Mouse (Mus musculus): ENCODE measurements around the gene Larp1b.
A peak's percentile ranks its signal among the peaks of the same experiment; 100 is the strongest.

Larp1b gene

DNA sequence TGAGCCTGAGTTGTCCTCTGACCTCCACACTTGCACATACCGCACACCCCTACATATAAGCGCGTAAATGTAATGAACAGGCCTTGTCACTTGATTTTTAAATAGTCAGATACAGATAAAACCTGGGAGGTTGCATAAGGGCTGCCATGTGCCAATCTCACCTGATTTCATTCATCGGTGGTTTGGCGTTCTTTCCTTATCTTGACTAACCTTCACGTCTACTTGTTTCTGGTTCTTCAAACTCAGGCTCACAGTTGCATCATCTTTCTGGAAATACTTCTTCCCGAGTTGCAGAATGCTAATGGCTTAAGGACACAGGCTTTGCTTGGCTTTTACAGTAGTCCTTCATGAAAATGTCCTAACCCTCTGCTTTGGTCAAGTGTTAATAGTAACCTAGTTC lies 71.1 kb downstream of the Larp1b start:
- DNase-seq (ENCODE audit: low read depth, low spot score): no peak

DNA sequence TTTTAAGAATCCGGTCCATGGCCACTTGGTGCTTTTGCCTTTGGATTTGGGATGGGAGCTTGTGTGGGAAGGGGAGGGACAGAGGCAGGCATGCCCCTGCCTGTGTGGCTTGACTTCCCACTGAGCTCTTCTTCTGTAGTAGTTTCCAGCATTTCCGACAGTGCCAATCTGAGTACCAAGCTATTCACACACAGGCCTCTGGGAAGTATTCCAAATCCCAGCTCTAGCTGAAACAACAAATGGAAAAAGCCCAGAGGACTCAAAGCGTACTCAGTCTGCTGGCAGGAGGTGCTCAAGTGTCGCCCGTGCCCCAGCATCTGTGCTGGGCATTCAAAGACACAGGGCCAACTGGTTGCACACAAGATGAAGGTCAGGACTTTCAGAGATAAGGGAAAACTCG lies 72.4 kb downstream of the Larp1b start:
- no peak for DNase-seq (ENCODE audit: low read depth, low spot score)

DNA sequence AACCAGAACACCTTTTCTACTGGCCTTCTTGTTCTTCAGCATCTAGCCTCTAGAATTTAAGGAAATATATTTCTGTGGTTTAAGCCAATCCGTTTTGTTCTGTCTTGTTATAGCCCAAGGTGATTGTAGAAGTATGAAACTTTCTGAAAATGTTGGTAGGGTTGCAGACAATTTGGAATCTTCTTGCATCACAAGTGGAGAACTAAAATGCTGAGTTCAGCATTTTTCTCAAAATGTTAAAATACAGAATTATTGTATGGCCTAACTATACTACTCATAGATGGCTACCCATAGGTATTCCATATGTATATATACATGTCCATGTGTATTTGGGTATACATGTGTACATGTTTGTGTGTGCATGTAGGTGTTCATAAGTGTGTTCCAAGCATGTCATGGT lies 81.1 kb downstream of the Larp1b start:
- no peak for DNase-seq (ENCODE audit: low read depth, low spot score)

DNA sequence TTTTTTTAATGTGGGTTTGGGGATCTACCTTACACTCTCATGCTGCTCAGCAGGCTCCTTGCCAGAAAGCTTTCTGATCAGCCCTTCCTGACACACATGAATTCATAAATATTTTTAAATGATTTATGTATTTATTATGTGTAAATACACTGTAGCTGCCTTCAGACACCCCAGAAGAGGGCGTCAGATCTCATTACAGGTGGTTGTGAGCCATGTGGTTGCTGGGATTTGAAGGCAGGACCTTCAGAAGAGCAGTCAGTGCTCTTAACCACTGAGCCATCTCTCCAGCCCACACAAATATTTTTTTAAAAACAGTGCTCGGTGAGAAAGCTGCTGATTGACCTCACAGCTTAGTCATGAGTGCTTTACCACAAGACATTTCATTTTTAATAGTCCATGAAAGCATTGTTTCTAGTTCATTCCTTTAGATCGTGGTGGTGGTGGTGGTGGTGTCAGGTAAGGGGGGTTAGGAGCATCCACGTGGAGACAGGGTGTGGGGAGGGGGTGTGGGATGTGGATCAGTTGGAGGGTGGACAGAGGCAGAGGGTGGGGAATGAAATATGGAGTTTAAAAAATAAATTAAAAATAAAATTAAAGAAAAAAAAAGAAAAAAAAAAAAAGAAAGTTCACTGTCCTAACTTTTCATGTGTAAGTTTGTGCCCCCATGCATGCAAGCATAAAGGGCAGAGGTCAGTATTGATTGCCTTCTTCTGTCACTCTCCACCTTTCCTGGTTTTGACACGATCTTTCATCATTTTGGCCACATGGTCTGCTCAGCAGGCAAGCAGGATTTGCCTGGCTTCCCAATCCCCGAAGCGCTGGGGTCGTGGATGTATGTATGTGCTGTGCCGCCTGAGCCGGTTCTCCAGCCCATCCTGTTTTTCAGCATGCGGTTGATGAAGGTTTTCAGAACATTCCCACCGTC lies 81.9 kb downstream of the Larp1b start:
- DNase-seq (ENCODE audit: low read depth, low spot score): no peak

DNA sequence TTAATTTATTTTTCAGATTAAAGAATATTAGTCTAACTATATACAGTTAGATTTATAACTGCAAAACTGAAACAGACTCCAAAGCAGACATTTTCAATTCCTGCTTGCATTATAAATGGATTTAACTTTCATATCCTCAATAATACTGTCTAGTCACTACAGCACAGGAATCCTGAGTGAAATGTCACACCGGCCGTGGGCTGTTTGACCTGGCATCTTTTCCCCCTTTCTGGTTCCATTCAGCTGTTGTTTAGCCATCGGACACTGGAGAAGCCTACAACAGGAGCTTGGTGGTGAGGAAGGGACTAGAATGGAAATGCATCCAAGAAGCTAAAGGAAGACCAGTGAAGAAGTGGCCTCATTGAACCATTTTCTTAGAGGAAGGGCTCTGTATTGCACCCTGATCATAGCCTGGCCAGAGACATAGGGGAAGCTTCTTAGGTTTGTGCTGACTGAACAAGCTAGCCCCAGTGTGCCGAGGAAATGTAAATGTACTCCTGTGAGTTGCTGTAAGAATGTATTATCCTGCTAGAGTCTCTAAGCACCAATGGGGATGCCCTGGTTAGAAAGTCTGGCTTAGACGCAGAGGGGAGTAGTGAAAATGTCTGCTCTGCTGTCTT lies 88.8 kb downstream of the Larp1b start:
- no peak for DNase-seq (ENCODE audit: low read depth, low spot score)

DNA sequence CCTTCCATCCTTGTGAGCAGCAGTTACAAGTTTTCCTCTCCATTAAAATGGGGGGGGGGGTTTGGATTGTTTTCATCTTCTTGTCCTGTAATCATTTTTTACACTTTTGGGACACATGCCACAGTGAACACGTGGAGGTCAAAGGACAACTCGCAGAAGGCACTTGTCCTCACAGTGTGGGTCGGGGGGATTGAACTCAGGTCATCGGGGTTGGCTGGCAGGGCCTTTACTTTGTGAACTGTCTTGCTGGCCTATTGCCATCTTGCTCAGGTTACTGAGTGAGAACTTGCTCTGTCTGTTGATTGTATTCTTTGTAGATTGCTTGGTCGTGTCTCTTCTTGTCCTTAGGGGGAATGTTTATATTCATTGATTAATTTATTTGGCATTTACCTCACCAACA lies 91.6 kb downstream of the Larp1b start:
- DNase-seq (ENCODE audit: low read depth, low spot score): no peak

DNA sequence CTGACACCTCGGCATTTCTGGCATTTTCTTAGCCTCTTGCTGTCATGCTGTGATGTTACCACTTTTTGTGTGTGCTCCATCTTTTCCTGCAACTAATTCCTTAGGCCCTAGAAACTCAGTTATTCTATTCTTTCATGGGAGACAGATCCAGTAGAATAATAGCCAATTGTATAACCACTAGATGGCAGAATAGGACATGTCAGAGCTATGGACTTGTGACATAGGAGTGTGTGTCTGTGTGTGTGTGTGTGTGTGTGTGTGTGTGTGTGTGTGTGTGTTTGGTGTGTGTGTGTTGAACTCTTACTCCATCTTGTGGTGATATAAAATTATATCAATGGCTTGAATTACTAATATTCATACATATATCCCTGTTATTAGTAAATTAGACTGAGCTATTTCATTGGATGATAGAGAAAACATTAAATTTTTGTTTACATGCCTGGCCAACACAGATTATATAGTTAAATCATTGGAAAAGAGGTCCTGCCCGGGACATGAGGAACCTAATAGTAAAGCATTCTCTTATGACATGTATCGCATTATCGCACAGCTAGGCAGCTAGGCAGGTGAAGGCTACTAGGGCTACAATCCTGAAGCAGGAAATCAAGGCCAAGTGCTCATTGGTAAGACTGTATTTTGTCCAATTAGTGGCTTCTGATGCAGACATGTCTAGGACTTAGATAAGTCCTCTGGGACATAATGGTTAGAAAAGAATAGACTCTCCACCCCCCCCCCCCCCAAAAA lies 92.7 kb downstream of the Larp1b start:
- DNase-seq (ENCODE audit: low read depth, low spot score): peak; percentile 26

DNA sequence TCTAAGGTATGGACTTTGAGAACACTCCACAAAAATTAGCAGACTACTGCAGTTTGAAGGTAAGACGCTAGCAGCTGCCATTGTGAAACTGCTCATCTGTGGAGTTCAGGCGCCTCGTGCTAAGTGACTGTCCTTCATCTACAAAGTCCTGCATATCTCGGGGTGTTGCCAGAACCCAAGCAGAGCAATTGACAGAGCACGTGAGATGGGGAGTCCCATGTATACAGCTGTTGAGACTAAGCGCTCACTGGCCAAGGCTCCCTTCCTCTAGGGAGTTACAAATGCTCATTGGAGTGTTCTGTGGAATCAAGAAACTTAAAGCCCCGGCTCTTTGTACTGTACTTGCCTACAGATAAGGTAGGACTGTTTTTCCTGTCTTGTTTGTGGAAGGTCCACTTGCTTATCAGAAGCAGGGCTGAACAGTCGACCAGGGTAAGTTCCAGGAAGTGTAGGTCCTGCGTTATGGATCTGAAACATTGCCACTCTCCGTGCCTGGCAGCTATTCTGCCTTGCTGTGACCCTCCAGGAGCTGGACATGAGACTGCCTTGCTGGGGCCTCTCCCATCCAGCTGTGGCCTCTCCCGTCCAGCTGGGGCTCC lies 94.2 kb downstream of the Larp1b start:
- DNase-seq (ENCODE audit: low read depth, low spot score): no peak

DNA sequence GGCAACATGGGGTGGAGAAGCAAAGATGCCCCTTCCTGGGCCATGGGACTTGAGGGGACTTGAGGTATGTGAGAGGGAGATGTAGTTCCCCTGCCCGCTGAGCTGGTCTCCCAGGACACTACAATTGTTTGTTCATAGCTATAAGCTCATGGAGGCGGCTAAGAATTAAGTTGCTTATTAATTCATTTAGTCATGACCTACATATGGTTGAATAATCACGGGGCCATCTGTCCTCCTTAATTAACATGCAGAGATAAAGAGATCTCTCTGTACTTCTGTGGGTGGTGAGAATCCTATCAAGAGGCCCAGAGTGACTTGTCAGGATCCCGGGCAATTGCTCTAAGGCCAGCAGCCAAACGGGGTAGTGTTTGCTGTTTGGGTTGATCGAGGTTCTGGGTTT lies 98.2 kb downstream of the Larp1b start:
- no peak for DNase-seq (ENCODE audit: low read depth, low spot score)

DNA sequence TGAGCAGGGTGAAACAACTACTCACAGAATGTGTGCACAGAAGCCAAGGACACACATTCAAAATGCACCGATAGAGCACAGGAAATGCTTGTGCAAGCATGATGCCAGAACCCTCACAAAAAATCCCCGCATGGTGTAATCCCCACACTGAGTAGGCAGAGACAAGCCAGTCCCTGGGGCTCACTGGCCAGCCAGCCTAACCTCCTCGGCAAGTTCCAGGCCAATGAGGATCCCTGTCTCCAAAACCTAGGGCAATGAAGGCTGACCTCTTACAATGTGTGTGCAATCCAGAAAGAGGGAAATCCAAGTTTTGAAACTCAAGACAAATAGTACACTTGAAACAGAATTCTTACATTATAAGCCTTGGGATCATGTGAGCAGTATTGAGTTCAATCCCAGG lies 103.7 kb downstream of the Larp1b start:
- no peak for DNase-seq (ENCODE audit: low read depth, low spot score)

DNA sequence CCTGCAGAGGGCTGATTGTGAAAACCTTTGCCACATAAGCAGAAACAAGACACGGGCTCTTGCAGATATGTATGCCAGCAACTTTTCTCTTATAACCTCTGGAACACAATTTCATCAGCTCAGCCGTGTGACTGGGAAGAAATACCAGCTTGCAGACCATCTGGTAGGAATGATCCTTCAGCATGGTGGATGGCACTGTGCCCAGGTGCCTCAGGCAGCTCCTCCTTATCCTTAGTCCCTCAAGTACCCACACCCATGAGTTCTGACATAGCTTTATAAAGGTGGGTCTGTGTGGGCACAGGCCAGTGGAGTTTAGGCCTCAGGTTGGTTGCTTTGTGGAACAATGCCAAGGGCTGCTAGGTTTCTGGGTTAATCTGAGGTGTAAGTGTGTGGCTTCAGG lies 108.8 kb downstream of the Larp1b start:
- no peak for DNase-seq (ENCODE audit: low read depth, low spot score)

DNA sequence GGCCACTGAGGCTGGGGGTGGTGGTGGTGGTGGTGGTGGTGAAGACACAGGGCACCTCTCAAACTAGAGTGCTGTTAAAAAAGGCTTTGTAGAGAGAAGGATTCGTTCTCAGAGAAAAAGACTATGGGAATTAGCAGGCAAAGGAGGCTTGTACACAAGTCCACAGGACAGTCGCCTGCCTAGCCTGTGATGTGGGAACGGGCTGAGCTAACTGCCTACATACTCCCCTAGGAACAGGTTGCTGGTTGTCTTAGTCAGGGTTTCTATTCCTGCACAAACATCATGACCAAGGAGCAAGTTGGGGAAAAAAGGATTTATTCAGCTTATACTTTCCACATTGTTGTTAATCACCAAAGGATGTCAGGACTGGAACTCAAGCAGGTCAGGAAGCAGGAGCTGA lies 109.6 kb downstream of the Larp1b start:
- no peak for DNase-seq (ENCODE audit: low read depth, low spot score)

DNA sequence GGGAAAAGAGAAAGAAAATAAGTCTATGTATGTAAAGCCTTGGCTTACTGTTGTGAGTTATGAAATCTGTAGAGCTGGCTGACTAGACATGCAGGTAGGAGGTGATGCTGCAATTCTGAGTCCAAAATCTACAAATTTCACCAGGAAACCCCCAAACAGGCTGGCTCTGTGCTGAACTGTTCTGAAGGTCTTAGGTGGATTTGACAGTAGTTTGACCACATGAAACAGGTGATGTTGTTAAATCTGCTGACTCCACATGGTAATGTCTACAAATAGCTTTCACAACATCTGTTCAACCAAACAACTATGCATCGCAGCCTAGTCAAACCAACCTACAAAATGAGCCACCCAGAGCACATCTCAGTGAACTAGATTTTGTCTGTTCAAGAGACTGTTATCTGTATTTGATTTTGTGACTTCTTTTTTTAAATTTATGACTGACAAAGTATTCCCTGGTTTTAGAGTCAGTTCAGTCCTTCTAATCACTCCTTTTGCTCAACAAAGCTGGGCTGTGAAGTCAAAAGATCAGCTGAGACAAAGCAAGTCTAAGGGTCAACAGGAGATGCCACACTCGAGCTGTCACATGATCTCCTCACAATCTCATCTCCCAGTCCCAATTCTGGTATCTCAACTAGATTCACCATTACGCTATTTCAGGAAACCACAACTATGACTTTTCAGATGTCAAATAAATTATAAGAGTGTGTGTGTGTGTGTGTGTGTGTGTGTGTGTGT lies 112.4 kb downstream of the Larp1b start:
- DNase-seq (ENCODE audit: low read depth, low spot score): no peak

DNA sequence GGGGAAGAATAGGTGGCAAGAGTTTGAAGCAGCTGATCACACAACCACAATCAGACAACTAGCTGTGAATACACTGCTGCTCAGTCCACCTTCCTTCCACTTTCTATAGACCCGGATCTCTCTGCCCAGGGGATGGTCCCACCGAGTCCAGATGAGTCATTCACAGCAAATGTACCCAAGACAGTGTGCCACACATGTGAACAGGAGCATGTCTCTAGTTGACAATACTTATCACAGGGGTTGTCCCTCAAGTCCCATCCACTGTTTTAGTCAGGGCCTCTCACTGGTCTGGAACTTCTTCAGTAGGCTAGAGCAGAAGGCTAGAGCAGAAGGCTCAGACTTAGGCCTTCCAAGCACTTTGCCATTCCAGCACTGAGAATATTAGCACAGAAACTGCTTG lies 113.1 kb downstream of the Larp1b start:
- no peak for DNase-seq (ENCODE audit: low read depth, low spot score)

DNA sequence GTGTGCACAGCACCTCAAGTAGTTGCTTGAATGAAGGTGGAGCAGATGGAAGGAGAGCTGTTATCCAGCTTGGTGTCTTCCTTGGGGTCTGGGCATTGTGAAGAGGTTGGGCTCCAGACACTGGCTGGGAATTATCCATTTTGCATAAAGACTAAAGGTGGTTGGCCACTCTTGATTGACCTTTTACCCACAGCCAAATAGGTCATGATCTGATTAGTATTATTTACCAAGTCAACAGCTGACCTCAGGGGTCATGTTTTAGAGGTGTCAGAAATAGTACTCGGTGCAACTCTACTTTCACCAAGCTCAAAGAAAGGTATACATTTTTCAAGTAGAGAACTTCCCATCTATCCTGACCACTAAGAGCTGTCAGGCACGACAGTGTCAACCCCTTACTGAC lies 115.7 kb downstream of the Larp1b start:
- DNase-seq (ENCODE audit: low read depth, low spot score): no peak

DNA sequence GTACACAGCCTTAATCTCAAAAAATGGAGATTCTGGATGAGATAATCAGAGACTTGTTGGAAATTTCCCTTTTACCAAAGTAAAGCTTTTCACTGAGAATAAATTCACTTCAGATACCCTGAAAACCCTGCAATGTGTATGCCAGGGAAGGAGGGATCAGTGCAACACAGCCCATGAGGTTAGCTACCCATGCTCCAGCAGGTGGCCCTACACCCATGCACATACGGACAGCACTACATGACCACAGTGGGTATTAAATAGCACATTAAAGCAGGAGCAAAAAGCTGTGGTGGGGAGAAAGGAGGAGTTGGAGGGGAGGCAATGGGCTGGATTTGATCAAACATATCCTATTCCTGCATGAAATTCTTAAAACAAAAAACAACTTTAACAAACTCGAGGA lies 120.9 kb downstream of the Larp1b start:
- no peak for DNase-seq (ENCODE audit: low read depth, low spot score)

DNA sequence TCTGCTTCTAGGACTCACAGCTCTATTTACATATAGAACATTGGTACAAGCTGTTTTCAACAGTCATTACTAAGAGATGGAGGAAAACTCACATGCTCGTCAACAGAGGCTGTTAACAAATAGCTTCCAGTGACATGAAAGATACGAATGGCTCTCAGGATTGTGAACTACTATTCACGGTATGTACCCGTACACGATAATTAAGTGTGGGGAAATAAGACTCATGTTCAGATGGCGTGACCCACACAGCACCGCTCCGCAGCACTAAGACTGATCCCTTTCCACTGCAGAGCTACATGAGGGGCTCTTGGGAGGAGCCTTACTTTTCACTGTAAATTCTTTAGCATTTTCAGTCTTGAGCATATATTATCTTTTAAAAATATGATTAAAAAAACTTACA lies 125.7 kb downstream of the Larp1b start:
- DNase-seq (ENCODE audit: low read depth, low spot score): no peak

DNA sequence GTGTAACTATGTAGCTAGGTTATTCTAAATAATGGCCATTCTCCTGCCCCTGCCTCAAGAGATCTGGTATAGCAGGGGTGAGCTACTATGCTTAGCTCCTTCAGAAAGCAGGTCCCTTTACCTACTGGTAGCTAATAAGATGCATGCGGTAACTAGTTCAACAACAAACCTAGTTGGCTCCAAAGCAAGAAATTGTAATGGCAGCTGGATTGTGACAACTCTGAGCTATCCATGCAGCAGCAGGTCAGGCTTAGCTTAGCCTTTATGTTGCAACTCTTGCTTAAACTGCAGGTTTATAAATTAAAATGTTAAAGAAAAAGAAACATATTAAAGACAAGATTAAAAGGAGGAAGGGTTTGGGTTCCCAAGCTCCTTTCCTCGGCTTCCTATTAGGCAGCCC lies 129.0 kb downstream of the Larp1b start:
- no peak for DNase-seq (ENCODE audit: low read depth, low spot score)

DNA sequence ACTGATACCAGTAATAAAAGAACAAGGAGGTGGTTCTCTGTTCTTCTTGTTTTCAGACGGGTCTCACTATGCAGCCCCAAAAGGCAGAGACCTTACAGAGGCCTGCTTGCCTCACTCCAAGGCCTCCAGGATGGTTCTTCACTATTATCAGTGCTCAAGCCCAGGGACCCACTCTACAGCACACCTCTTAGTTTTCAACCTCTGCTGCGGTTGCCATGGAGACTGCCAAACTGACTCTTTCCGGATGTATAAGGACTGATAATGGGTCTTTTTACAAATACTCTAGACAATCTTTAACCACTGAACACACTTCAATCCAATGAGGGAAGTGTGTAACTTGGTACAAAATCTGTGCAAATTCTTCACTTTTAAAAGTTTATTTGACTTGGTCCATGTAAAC lies 131.1 kb downstream of the Larp1b start:
- DNase-seq (ENCODE audit: low read depth, low spot score): peak; percentile 13

DNA sequence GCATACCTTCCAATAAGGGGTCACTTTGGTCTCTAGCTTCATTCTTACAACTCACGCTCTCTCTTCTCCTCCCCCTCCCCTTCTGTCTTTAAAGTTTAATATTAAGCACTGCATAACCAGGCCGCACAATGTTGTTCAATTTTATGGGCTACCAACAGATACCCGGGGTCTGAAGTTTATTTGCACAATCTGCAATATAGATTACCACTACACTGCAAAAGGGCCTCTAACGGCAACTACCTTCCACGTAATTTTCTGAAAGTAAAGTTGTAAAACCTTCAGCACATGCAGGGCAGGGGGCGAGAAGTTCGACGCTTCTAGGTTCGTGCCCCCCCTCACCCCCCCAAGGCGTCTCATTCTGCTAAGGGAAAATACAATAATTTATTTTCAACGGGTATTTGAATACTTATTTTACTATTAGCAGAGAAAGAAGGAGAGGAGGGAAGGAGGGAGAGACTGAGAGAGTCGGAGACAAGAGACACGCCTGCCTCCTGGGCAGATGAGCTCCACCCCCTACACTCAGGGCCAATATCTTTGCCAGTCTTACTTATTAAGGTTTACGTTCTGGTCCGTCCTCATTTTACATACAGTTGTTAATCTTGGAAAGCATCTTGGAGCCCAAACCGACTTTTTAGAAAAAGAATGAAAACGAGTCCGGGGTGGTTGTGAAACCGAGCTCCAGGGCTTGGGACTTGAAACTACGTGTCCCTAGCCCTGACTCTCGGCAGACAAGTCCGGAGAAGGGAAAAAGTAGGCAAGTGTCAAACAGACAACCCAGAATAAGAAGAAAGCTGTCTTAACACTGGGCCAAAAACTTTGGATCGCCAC lies 132.1 kb downstream of the Larp1b start:
- peak; percentile 29 for DNase-seq (ENCODE audit: low read depth, low spot score)

DNA sequence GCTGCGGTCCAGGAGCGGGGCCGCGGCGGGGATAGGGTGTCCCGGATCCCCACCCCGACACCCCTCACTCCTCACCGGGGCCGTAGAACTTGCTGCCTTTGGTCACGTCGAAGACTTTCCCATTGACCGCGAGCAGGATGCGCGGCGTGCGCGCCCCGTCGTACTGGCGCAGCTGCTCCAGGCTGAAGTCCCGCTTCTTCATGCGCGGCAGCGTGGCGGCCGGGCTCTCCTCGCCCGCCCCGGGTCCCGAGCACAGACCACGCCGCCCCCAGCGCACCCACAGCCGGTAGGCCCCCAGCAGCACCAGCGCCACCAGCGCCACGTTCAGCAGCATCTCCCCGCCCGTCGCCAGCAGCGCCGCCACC lies 132.9 kb downstream of the Larp1b start:
- DNase-seq (ENCODE audit: low read depth, low spot score): no peak
